Mouse (Mus musculus) heart, embryonic 16.5 days (tissue): ENCODE measurements at regions not wholly inside any gene's neighbourhood (a gene's known extent, or its start where the extent isn't known, plus 50 kb on each side); places are given as distances from the start of the nearest gene placed in this dataset.

ENCODE experiments used
- ATAC-seq: fragments of 200-750 bp; cut with Nextera tagmentation; replicated peaks from 2 replicates; pipeline ENCODE4 v1.8.0; 2017; ENCODE audit warnings: moderate number of reproducible peaks; ENCODE audit not compliant: insufficient read depth, low FRiP score; ENCODE audit errors: extremely low read depth
- H3K27ac ChIP-seq: fragments of 300-500 bp; sonication (generic); 2 replicates; pipeline ENCODE4 v1.5.1; 2014; ENCODE audit warnings: mild to moderate bottlenecking, low read length, control low read depth, moderate library complexity
- H3K27me3 ChIP-seq: fragments of 300-500 bp; sonication (generic); 2 replicates; pipeline ENCODE4 v1.6.1; 2014; ENCODE audit warnings: low read length, mixed read lengths; ENCODE audit not compliant: control insufficient read depth, insufficient read depth
- H3K36me3 ChIP-seq: fragments of 300-500 bp; sonication (generic); 2 replicates; pipeline ENCODE4 v1.6.1; 2014; ENCODE audit not compliant: control insufficient read depth, insufficient read depth
- H3K4me1 ChIP-seq: fragments of 300-500 bp; sonication (generic); 2 replicates; pipeline ENCODE4 v1.6.1; 2014; ENCODE audit warnings: low read length, mixed read lengths; ENCODE audit not compliant: control insufficient read depth, insufficient read depth
- H3K4me2 ChIP-seq: fragments of 300-500 bp; sonication (generic); 2 replicates; pipeline ENCODE4 v1.6.1; 2014; ENCODE audit warnings: low read depth, mild to moderate bottlenecking, control low read depth, low read length
- H3K4me3 ChIP-seq: fragments of 300-500 bp; sonication (generic); 2 replicates; pipeline ENCODE4 v1.5.1; 2014; ENCODE audit warnings: mild to moderate bottlenecking, control low read depth, low read length
- H3K9ac ChIP-seq: fragments of 300-500 bp; sonication (generic); 2 replicates; pipeline ENCODE4 v1.6.1; 2014; ENCODE audit warnings: low read length, control low read depth
- H3K9me3 ChIP-seq: fragments of 300-500 bp; sonication (generic); replicated peaks from 2 replicates; pipeline ENCODE4 v1.6.1; 2016; ENCODE audit warnings: low read length; ENCODE audit not compliant: control insufficient read depth
- WGBS: fragments of 180-500 bp; shearing (Covaris S2); extraction: QIAGEN DNeasy Blood & Tissue Kit; methylation state at CpG from one replicate; pipeline ENCODE4 v1.1.7; 2014; 5-methylcytosine and 5-hydroxymethylcytosine counted together

GRCm38 (mm10) chr5:119739386-119739785 is 68.9 kb downstream of the Tbx3 start:
- WGBS, result 65% methylated on average over 4 of the region's 4 CpGs
- Histone ChIP-seq H3K9ac (no peak overlapping the region), H3K36me3 (no peaks in the 10 kb centered on the region), H3K4me3 (no peak overlapping the region), H3K4me2 (no peak overlapping the region), H3K9me3 (0 out of 2 replicates have a peak, but pooled peaks cover 2% of the 10 kb centered on the region), H3K27me3 (peaks cover 9% of the 10 kb centered on the region), H3K4me1 (peaks cover 3% of the 10 kb centered on the region; the same call in 1 of the 2 replicates), H3K27ac (no peak overlapping the region)
- no peak for ATAC-seq

GRCm38 (mm10) chr5:119741116-119741515 is 70.6 kb downstream of the Tbx3 start:
- Histone ChIP-seq H3K4me3 (no peak overlapping the region), H3K27me3 (peaks cover 9% of the 10 kb centered on the region), H3K36me3 (no peaks in the 10 kb centered on the region), H3K27ac (no peak overlapping the region), H3K9me3 (0 out of 2 replicates have a peak, but pooled peaks cover 2% of the 10 kb centered on the region), H3K4me2 (peak overlapping the region; percentile 43), H3K4me1 (peaks cover 3% of the 10 kb centered on the region; the same call in 1 of the 2 replicates), H3K9ac (peak overlapping the region; percentile 24; the same call in 1 of the 2 replicates)
- 6% methylated on average over 6 of the region's 6 CpGs for WGBS
- ATAC-seq, result no peak

GRCm38 (mm10) chr5:119743733-119744132 is 73.3 kb downstream of the Tbx3 start:
- H3K4me1 ChIP-seq, result peaks cover 3% of the 10 kb centered on the region; the same call in 1 of the 2 replicates
- 0 out of 2 replicates have a peak, but pooled peaks cover 2% of the 10 kb centered on the region for H3K9me3 ChIP-seq
- H3K27ac ChIP-seq, result no peak overlapping the region
- WGBS, result 75% methylated on average over 10 of the region's 10 CpGs
- ATAC-seq, result no peak
- H3K4me2 ChIP-seq, result no peak overlapping the region
- no peaks in the 10 kb centered on the region for H3K36me3 ChIP-seq
- H3K27me3 ChIP-seq, result peaks cover 20% of the 10 kb centered on the region
- no peak overlapping the region for H3K4me3 ChIP-seq
- H3K9ac ChIP-seq, result no peak overlapping the region

- H3K4me1 ChIP-seq, result no peaks in the 10 kb centered on the region
Measured at GRCm38 (mm10) chr5:119747038-119747437, 76.6 kb downstream of the Tbx3 start.

GRCm38 (mm10) chr5:119748667-119749066 is 78.2 kb downstream of the Tbx3 start:
- Histone ChIP-seq H3K4me1 (no peaks in the 10 kb centered on the region), H3K9ac (no peak overlapping the region), H3K36me3 (no peaks in the 10 kb centered on the region), H3K27ac (no peak overlapping the region), H3K4me3 (peak overlapping the region; percentile 36), H3K4me2 (peak overlapping the region; percentile 58), H3K9me3 (no peaks in the 10 kb centered on the region), H3K27me3 (peaks cover 23% of the 10 kb centered on the region)
- WGBS, result 1% methylated on average over 21 of the region's 21 CpGs
- no peak for ATAC-seq

More at GRCm38 (mm10) chr5:119747038-119747437, 76.6 kb downstream of the Tbx3 start:
- Histone ChIP-seq H3K4me2 (no peak overlapping the region), H3K9me3 (no peaks in the 10 kb centered on the region), H3K4me3 (no peak overlapping the region), H3K36me3 (no peaks in the 10 kb centered on the region), H3K27me3 (peaks cover 27% of the 10 kb centered on the region), H3K27ac (no peak overlapping the region), H3K9ac (no peak overlapping the region)
- 68% methylated on average over 10 of the region's 10 CpGs for WGBS
- ATAC-seq, result no peak

GRCm38 (mm10) chr5:119749153-119749552 is 78.7 kb downstream of the Tbx3 start:
- Histone ChIP-seq H3K9me3 (no peaks in the 10 kb centered on the region), H3K4me3 (no peak overlapping the region), H3K4me2 (peak overlapping the region; percentile 58), H3K36me3 (no peaks in the 10 kb centered on the region), H3K4me1 (no peaks in the 10 kb centered on the region), H3K9ac (no peak overlapping the region), H3K27ac (no peak overlapping the region), H3K27me3 (peaks cover 23% of the 10 kb centered on the region)
- WGBS, result 9% methylated on average over 14 of the region's 17 CpGs
- ATAC-seq, result no peak

GRCm38 (mm10) chr5:119755782-119756181 is 76.7 kb upstream of the Tbx5 start:
- Histone ChIP-seq H3K4me3 (no peak overlapping the region), H3K4me2 (no peak overlapping the region), H3K9ac (no peak overlapping the region), H3K9me3 (peaks cover 6% of the 10 kb centered on the region), H3K27ac (no peak overlapping the region), H3K4me1 (no peaks in the 10 kb centered on the region), H3K36me3 (no peaks in the 10 kb centered on the region), H3K27me3 (peaks cover 2% of the 10 kb centered on the region; the same call in 1 of the 2 replicates)
- ATAC-seq, result no peak
- 58% methylated on average over 9 of the region's 9 CpGs for WGBS

- H3K4me3 ChIP-seq, result no peak overlapping the region
- 67% methylated on average over 4 of the region's 4 CpGs for WGBS
- no peak for ATAC-seq
- H3K4me2 ChIP-seq, result no peak overlapping the region
- no peaks in the 10 kb centered on the region for H3K36me3 ChIP-seq
- H3K27me3 ChIP-seq, result 0 out of 2 replicates have a peak, but pooled peaks cover 2% of the 10 kb centered on the region
- no peak overlapping the region for H3K27ac ChIP-seq
- H3K4me1 ChIP-seq, result no peaks in the 10 kb centered on the region
- H3K9me3 ChIP-seq, result peaks cover 6% of the 10 kb centered on the region
- H3K9ac ChIP-seq, result no peak overlapping the region
Measured at GRCm38 (mm10) chr5:119758880-119759279, 73.6 kb upstream of the Tbx5 start.

GRCm38 (mm10) chr5:119762102-119762501 is 70.4 kb upstream of the Tbx5 start:
- Histone ChIP-seq H3K9ac (no peak overlapping the region), H3K27ac (no peak overlapping the region), H3K4me1 (no peaks in the 10 kb centered on the region), H3K4me2 (no peak overlapping the region), H3K36me3 (no peaks in the 10 kb centered on the region), H3K27me3 (peaks cover 8% of the 10 kb centered on the region; the same call in 1 of the 2 replicates), H3K9me3 (peaks cover 6% of the 10 kb centered on the region), H3K4me3 (no peak overlapping the region)
- no peak for ATAC-seq
- 80% methylated on average over 4 of the region's 4 CpGs for WGBS
